Mouse (Mus musculus) olfactory bulb, adult 2 months (tissue): Measurements from ENCODE around the gene Atp1a2.

ENCODE experiments used
- CTCF ChIP-seq: fragments of 200-500 bp; IDR thresholded peaks from 2 replicates; pipeline ENCODE4 v1.5.1; 2012; ENCODE audit warnings: low read depth, mild to moderate bottlenecking, low read length, moderate library complexity; ENCODE audit not compliant: insufficient read depth
- POLR2A ChIP-seq: fragments of 200-500 bp; IDR thresholded peaks from 2 replicates; pipeline ENCODE4 v1.6.1; 2012; ENCODE audit warnings: mild to moderate bottlenecking, low read depth, low read length, moderate library complexity; ENCODE audit not compliant: insufficient read depth

GRCm38 (mm10) chr1:172281522-172282254 lies 16.2 kb downstream of the Atp1a2 start:
- TF ChIP-seq CTCF (no peak), POLR2A (no peak)
